Mouse (Mus musculus) CH12.LX (cell line): ENCODE data around the gene Pla1a. TPM values are rescaled to one million over a fixed set of nuclear protein-coding genes. Genes with fewer than 3 reads are reported as not detected.

ENCODE experiments used
- DNase-seq: peaks from one replicate; pipeline ENCODE4 v3.0.0-alpha.2; 2013; ENCODE audit errors: extremely low read depth
- H3K27ac ChIP-seq: 2 replicates; pipeline ENCODE4 v1.5.1; 2012; ENCODE audit warnings: low read depth, mild to moderate bottlenecking, control low read depth, moderate library complexity; ENCODE audit not compliant: insufficient read depth
- H3K27me3 ChIP-seq: replicated peaks from 2 replicates; pipeline ENCODE3; 2012; ENCODE audit warnings: inconsistent platforms
- H3K36me3 ChIP-seq, 2 experiments: replicated peaks in 1 of 2; 2 replicates each; pipeline versions ENCODE3 to v1.6.1; 2012; ENCODE audit warnings: inconsistent platforms in 1 of 2, low read length in 1 of 2, mild to moderate bottlenecking in 1 of 2, mixed read lengths in 1 of 2, moderate library complexity in 1 of 2; ENCODE audit not compliant: control insufficient read depth in 1 of 2, insufficient read depth in 1 of 2
- H3K4me1 ChIP-seq, 2 experiments: 2 replicates each; pipeline ENCODE4 v1.6.1; 2012; ENCODE audit warnings: inconsistent platforms in 1 of 2, moderate library complexity in 1 of 2; ENCODE audit not compliant: insufficient read depth in 2 of 2, control insufficient read depth in 1 of 2
- H3K4me2 ChIP-seq: 2 replicates; pipeline ENCODE4 v1.6.1; 2012; ENCODE audit warnings: low read depth, mild to moderate bottlenecking, control low read depth; ENCODE audit not compliant: poor library complexity, insufficient read depth, severe bottlenecking
- H3K4me3 ChIP-seq, 3 experiments: fragments of 150-350 bp in 1 of 3; sonication (generic) in 1 of 3; replicated peaks in 1 of 3; 2 replicates each; pipeline versions ENCODE3 to v1.5.1; 2011 to 2012; ENCODE audit warnings: low read depth in 2 of 3, low read length in 2 of 3, mild to moderate bottlenecking in 2 of 3, moderate library complexity in 2 of 3, control low read depth in 1 of 3, improper control_type of control experiment in 1 of 3, inconsistent platforms in 1 of 3, mixed read lengths in 1 of 3; ENCODE audit not compliant: poor library complexity in 1 of 3
- H3K79me2 ChIP-seq: replicated peaks from 2 replicates; pipeline ENCODE4 v1.6.1; 2012; ENCODE audit warnings: mild to moderate bottlenecking, moderate library complexity; ENCODE audit not compliant: control insufficient read depth, poor library complexity, insufficient read depth, severe bottlenecking; ENCODE audit errors: extremely low read depth
- H3K9ac ChIP-seq: 2 replicates; pipeline ENCODE4 v1.6.1; 2012; ENCODE audit warnings: low read depth, mild to moderate bottlenecking, control low read depth, moderate library complexity; ENCODE audit not compliant: insufficient read depth
- H3K9me3 ChIP-seq: replicated peaks from 2 replicates; pipeline ENCODE3; 2012; ENCODE audit warnings: low read length, inconsistent platforms, mixed read lengths
- BHLHE40 ChIP-seq: IDR thresholded peaks from 2 replicates; pipeline ENCODE4 v1.6.1; 2011; ENCODE audit warnings: mild to moderate bottlenecking, low read depth, low read length, improper control_type of control experiment
- CHD1 ChIP-seq: IDR thresholded peaks from 2 replicates; pipeline ENCODE4 v1.6.1; 2012; ENCODE audit warnings: low read depth, low read length, improper control_type of control experiment, inconsistent platforms
- CTCF ChIP-seq, 2 experiments: IDR thresholded peaks in 1 of 2; conservative IDR thresholded peaks in 1 of 2; 2 replicates each; pipeline ENCODE4 v1.5.1; 2011 to 2012; ENCODE audit warnings: low read depth in 2 of 2, low read length in 2 of 2, improper control_type of control experiment in 1 of 2, inconsistent platforms in 1 of 2, mild to moderate bottlenecking in 1 of 2, moderate library complexity in 1 of 2
- ELF1 ChIP-seq: IDR thresholded peaks from 2 replicates; pipeline ENCODE4 v1.6.1; 2014; ENCODE audit warnings: low read depth, mild to moderate bottlenecking, inconsistent platforms, low read length, improper control_type of control experiment
- EP300 ChIP-seq: IDR thresholded peaks from 2 replicates; pipeline ENCODE4 v1.6.1; 2011; ENCODE audit warnings: low read length, improper control_type of control experiment
- ETS1 ChIP-seq: conservative IDR thresholded peaks from 2 replicates; pipeline ENCODE4 v1.6.1; 2012; ENCODE audit warnings: low read depth, mild to moderate bottlenecking, inconsistent platforms, low read length, improper control_type of control experiment, moderate library complexity
- GABPA ChIP-seq: IDR thresholded peaks from 2 replicates; pipeline ENCODE4 v1.6.1; 2012; ENCODE audit warnings: low read depth, low read length, improper control_type of control experiment, inconsistent platforms; ENCODE audit not compliant: insufficient replicate concordance
- HCFC1 ChIP-seq: IDR thresholded peaks from 2 replicates; pipeline ENCODE4 v1.6.1; 2012; ENCODE audit warnings: low read depth, mild to moderate bottlenecking, inconsistent platforms, low read length, improper control_type of control experiment
- IRF4 ChIP-seq: IDR thresholded peaks from 2 replicates; pipeline ENCODE4 v1.6.1; 2014; ENCODE audit warnings: low read depth, mild to moderate bottlenecking, inconsistent platforms, low read length, improper control_type of control experiment
- JUN ChIP-seq: IDR thresholded peaks from 2 replicates; pipeline ENCODE4 v1.6.1; 2011; ENCODE audit warnings: low read depth, mild to moderate bottlenecking, low read length, improper control_type of control experiment, moderate library complexity; ENCODE audit not compliant: insufficient read depth
- JUND ChIP-seq: conservative IDR thresholded peaks from 2 replicates; pipeline ENCODE4 v1.6.1; 2011; ENCODE audit warnings: low read depth, low read length, improper control_type of control experiment
- MAX ChIP-seq: IDR thresholded peaks from 2 replicates; pipeline ENCODE4 v1.6.1; 2011; ENCODE audit warnings: low read length, improper control_type of control experiment
- MAZ ChIP-seq: IDR thresholded peaks from 2 replicates; pipeline ENCODE4 v1.6.1; 2012; ENCODE audit warnings: low read depth, mild to moderate bottlenecking, inconsistent platforms, low read length, improper control_type of control experiment, moderate library complexity
- MEF2A ChIP-seq: IDR thresholded peaks from 2 replicates; pipeline ENCODE4 v1.6.1; 2014; ENCODE audit warnings: low read depth, mild to moderate bottlenecking, inconsistent platforms, low read length, improper control_type of control experiment, borderline replicate concordance
- MYC ChIP-seq: IDR thresholded peaks from 2 replicates; pipeline ENCODE4 v1.6.1; 2011; ENCODE audit warnings: low read depth, mild to moderate bottlenecking, improper control_type of control experiment, low read length
- NRF1 ChIP-seq: IDR thresholded peaks from 2 replicates; pipeline ENCODE4 v1.6.1; 2014; ENCODE audit warnings: low read depth, mild to moderate bottlenecking, inconsistent platforms, low read length, improper control_type of control experiment, moderate library complexity
- PAX5 ChIP-seq: IDR thresholded peaks from 2 replicates; pipeline ENCODE4 v1.6.1; 2012; ENCODE audit warnings: low read length, inconsistent platforms, mixed read lengths
- POLR2A ChIP-seq: IDR thresholded peaks from 2 replicates; pipeline ENCODE4 v1.6.1; 2011; ENCODE audit warnings: low read depth, mild to moderate bottlenecking, improper control_type of control experiment, low read length
- RCOR1 ChIP-seq: conservative IDR thresholded peaks from 2 replicates; pipeline ENCODE4 v1.6.1; 2012; ENCODE audit warnings: low read depth, mild to moderate bottlenecking, inconsistent platforms, low read length, improper control_type of control experiment
- SIN3A ChIP-seq: IDR thresholded peaks from 2 replicates; pipeline ENCODE4 v1.6.1; 2012; ENCODE audit warnings: low read length, improper control_type of control experiment, inconsistent platforms
- SMC3 ChIP-seq: IDR thresholded peaks from 2 replicates; pipeline ENCODE4 v1.6.1; 2011; ENCODE audit warnings: low read depth, low read length, improper control_type of control experiment
- UBTF ChIP-seq: IDR thresholded peaks from 2 replicates; pipeline ENCODE4 v1.6.1; 2012; ENCODE audit warnings: low read depth, mild to moderate bottlenecking, inconsistent platforms, low read length, improper control_type of control experiment, moderate library complexity
- ZC3H11A ChIP-seq: IDR thresholded peaks from 2 replicates; pipeline ENCODE4 v1.6.1; 2012; ENCODE audit warnings: low read depth, mild to moderate bottlenecking, inconsistent platforms, low read length, improper control_type of control experiment
- ZKSCAN1 ChIP-seq: IDR thresholded peaks from 2 replicates; pipeline ENCODE4 v1.6.1; 2012; ENCODE audit warnings: low read depth, inconsistent platforms, low read length, improper control_type of control experiment, borderline replicate concordance
- ZMIZ1 ChIP-seq: IDR thresholded peaks from 2 replicates; pipeline ENCODE4 v1.6.1; 2012; ENCODE audit warnings: low read depth, mild to moderate bottlenecking, inconsistent platforms, low read length, improper control_type of control experiment
- dilution Hi-C: fragments of 300-500 bp; cut with MboI; formaldehyde crosslinking; loops from 2 replicates; pipeline ENCODE4 v1.14.3; 2020; ENCODE audit warnings: low sequenced_read_pairs; ENCODE audit not compliant: extremely low pct_unique_long_range_greater_than_20kb, extremely low pct_ligation_motif_present
- in situ Hi-C: fragments of 300-500 bp; cut with MboI; formaldehyde crosslinking; loops from 3 replicates; pipeline ENCODE4 v1.14.3; 2019; ENCODE audit warnings: low sequenced_read_pairs, low pct_ligation_motif_present, low pct_unique_long_range_greater_than_20kb, mixed read lengths
- polyA plus RNA-seq: library from polyadenylated mRNA; unstranded; fragments of >175 nt; gene quantifications from 2 replicates; pipeline ENCODE4 v1.2.1, GENCODE M21; 2012; ENCODE audit warnings: low read depth; ENCODE audit not compliant: insufficient read length
- total RNA-seq, 2 experiments: library from RNA; depleted of rRNA; stranded (reverse); fragments of 300-350 nt in 1 of 2; fragments of >200 nt in 1 of 2; gene quantifications; 2 replicates each; pipeline ENCODE4 v1.2.3; 2012 to 2014

The Pla1a gene
- total and polyA plus RNA-seq, 3 experiments, result 9.3 to 27.9 (median 14.3) TPM

DNA sequence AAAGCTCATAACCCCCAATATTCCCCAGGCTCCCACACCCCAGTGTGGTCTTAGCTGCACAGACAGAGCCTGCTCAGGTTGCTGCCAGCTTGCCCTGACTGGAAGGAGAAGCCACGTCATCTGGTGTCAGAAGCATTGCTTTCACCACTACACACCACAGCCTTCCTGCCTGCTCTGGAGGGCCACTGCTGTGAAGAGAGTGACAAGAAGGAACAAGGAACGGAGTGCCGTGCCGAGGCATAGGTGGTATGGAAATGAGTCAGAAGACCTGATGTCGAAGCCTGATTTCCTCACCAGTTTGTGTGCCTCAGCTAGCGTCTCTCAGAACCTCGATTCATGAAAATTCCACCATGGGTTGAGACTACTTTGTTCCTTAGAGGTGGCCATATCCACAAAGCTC lies 29.3 kb downstream of the Pla1a start (continued):
- TF ChIP-seq RCOR1, result peak; percentile 66
- peak; percentile 96 for TF ChIP-seq JUN
- TF ChIP-seq PAX5, result no peak
- TF ChIP-seq ZC3H11A, result no peak
- peak; percentile 99 for TF ChIP-seq IRF4
- 0 out of 2 replicates have a peak, but pooled peaks have one; percentile 30 for TF ChIP-seq UBTF
- peak; percentile 79 for TF ChIP-seq MYC
- no peak for TF ChIP-seq ZKSCAN1
- TF ChIP-seq MAX, result peak; percentile 89
- TF ChIP-seq SMC3, result peak; percentile 61
- no peak; the same call in 1 of the 2 replicates for TF ChIP-seq HCFC1

DNA sequence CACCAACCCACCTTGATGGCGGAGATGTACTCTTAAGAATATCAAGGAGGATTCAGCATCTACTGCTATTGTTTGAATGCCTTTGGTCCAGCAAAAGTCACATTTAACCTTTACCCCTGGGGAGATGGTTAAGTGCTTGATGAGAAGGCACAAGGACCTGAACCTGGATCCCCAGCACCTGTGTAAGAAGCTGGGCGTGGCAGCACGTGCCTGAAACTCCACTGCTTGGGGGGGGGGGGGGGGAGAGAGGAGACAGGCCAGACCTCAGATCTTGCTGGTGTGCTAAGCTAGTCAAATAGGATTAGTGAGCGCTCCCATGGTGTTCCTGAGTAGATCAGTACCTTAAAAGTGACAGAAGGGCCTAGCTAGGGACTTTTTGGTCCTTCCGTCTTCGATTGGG lies 31.5 kb downstream of the Pla1a start:
- peaks cover 0 to 7% of the 10 kb centered on the region in 2 experiments for H3K36me3 ChIP-seq
- H3K27ac ChIP-seq, result 0 out of 2 replicates have a peak overlapping the region, but pooled peaks have one; percentile 4
- no peaks in the 10 kb centered on the region for H3K9me3 ChIP-seq
- in situ Hi-C loops (loop anchor here (5.0 kb wide), 1 partner anchor 54 kb away; the partner anchor contains the start of genes Cox17 and Gm21987), dilution Hi-C loops (no loop called here)
- H3K4me2 ChIP-seq, result no peak overlapping the region
- no peak for DNase-seq
- H3K9ac ChIP-seq, result no peak overlapping the region
- no peak overlapping the region for H3K4me3 ChIP-seq
- no peaks in the 10 kb centered on the region for H3K27me3 ChIP-seq
- peaks cover 51 to 92% of the 10 kb centered on the region in 2 experiments for H3K4me1 ChIP-seq
- H3K79me2 ChIP-seq, result peaks cover 9% of the 10 kb centered on the region; the same call in 1 of the 2 replicates
- TF ChIP-seq EP300, result no peak
- no peak for TF ChIP-seq ZMIZ1
- no peak for TF ChIP-seq MAX
- no peak for TF ChIP-seq SIN3A
- TF ChIP-seq JUND, result no peak
- TF ChIP-seq ETS1, result no peak
- TF ChIP-seq MEF2A, result no peak
- peak; percentile 76 for TF ChIP-seq BHLHE40
- TF ChIP-seq GABPA, result no peak
- TF ChIP-seq POLR2A, result 0 out of 2 replicates have a peak, but pooled peaks have one; percentile 20
- no peak for TF ChIP-seq ELF1
- TF ChIP-seq CTCF (conservative IDR thresholded peaks at IDR 0.05 in 1 of 2, IDR thresholded peaks at IDR 0.05 in 1 of 2; ENCODE audit: low read depth in 2 of 2, low read length in 2 of 2), result no peak
- no peak for TF ChIP-seq MAZ
- TF ChIP-seq NRF1, result no peak
- TF ChIP-seq CHD1, result 0 out of 2 replicates have a peak, but pooled peaks have one; percentile 17
